Mouse (Mus musculus) left cerebral cortex, adult 11 months (tissue): ENCODE data around the gene Eprs.

Source experiments
- DNase-seq: peaks from one replicate; pipeline ENCODE4 v3.0.0; 2022; ENCODE audit warnings: low spot score

Gene Eprs

DNA sequence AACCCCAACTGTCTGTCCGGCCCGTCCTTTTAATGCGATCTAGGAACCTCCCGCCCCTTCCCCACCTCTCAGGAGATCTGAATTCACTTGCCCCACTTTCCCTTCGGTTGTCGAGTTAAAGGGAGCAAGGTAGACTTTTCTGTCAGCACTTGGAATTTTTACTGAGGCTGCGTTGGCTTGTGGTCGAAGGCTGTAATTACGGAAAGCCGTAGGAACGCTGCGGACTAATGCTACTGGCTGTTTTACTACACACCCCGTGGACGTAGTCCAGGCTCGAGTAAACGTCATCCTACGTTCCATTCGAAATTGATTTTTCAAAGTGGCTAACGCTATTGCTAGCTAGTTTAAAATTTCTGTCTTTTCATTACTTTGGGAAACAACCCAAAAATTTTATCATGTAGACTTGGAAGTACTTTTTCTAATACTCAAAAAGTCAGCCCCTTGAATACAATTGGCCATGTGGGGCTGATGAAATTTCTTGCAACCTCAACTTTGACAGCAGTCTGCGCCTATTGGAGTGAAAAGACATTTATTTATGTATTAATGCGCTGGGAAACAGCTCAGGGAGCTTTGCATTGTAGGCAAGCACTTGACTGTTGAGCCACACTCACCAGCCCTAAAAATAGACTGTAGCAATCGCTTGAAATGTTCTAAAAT lies 810 bp downstream of the Eprs start:
- DNase-seq, result peak; percentile 21

DNA sequence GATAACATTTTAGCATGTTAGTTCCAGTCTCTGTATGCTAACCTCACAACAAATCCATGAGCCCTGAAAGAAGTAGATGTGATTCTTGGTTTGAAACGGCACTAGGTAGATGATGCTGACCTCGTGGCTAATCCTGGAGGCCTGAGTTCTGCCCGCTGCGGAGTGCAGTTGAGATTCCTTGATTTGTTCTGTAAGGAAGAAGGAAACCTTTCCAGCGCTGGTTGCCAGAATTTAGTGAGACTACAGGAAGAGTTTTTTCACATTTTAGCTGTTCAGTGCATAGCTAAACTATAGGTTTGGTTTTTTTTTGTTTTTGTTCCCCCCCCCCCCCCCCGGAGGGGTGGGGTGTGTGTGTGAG lies 1.3 kb downstream of the Eprs start:
- no peak for DNase-seq

DNA sequence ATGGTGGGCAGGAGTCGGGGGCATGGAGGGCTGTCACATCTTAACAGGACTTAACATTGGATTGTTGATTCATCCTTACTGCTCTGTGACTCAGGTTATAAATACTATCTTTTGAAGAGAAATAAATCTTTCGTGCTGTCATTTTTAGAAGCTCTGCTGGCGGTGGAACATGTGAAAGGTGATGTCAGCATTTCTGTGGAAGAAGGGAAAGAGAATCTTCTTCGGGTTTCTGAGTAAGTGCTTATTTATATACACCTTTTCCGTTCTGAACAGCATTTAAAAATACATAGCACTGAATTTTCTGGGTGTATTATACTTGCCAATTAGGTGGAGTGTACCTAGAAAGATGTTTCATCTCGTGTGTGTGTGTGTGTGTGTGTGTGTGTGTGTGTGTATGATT lies 4.5 kb downstream of the Eprs start:
- no peak for DNase-seq

DNA sequence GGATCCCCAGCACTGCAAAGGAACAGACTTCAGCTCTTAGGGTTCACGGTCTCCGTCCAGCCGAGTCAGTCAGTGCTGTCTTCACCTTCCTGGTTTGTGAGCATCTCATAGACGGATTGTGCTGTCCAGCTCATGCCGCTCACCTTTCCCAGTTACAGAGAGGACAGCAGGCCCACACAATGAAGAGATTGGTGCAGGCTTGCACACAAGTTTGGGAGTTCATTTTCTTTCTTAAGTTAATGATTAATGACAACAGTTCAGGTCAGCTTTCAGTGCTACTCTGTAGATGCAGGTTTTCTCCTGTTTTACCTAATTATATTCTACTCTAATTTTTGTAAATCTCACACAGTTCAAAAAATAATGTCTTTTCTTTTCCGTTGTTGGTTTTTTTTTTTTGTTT lies 7.1 kb downstream of the Eprs start:
- DNase-seq, result no peak

DNA sequence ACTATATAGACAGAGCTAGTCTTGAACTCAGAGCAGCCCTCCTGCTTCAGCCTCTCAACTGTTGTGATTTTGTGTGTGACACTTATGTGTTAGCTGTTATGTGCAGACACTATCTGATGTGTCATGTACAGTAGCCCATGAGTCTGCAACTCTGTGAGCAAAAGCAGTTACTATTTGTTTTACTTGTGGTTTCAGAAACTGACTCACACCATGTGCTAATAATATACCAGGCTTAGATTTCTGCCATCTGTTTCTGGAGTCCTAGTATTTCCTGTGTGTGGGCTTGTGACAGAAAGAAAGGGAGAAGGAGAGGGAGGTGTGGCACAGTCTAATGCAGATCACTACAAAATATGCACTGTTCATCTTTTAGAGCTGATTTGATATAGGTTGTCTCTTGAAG lies 13.5 kb downstream of the Eprs start:
- DNase-seq, result peak; percentile 37

DNA sequence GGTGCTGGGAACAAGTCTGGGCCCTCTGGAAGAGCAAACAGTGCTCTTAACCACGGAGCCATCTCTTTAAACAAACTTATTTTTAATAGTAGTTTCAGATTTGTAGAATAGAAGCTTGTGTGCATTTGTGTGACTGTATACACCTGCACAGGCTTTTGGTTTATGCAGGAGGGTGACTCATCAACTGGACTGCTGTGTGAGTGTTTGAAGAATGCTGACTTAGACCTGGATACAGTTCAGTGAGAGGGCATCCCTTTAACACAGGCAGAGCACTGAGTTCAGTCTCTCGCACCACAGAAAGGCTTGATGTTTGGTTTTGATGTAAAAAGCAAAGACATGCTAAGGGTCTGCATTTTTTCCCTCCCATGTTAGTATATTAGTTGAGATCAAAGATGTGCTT lies 14.6 kb downstream of the Eprs start:
- no peak for DNase-seq

DNA sequence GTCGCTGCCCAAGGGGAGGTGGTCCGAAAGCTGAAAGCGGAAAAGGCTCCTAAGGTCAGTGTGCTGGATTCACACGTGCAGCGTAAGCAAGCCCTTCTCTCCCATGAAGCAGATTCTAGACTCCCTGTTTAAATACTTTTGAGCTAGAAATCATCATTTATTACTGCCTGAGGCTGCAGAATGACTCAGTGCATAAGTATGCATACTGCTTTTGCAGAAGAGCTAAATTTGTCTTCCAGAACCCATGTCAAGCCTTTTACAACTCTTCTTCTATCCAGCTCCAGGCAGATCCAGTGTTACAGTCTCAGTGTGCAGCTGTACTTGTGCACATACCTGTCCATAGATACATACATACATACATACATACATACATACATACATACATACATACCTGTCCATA lies 38.8 kb downstream of the Eprs start:
- no peak for DNase-seq

DNA sequence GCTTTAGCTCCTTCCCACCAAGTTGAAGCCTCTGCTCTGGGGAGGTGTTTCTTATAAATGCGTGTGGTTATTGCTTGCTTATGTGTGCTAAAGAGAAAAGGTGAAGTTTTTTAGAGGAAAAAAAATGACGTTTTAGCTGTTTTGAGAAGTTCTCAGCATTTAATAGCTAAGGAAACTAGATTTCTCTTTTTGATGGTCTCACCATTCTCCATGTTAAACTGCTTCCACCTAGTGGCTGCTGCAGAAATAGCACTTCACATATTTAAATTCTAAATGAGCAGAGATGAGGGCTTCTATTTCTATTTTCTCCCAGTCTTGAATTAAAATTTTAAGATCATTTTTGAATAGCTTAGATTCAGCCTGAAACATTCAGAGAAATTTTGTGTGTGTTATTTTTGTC lies 41.2 kb downstream of the Eprs start:
- DNase-seq, result no peak

DNA sequence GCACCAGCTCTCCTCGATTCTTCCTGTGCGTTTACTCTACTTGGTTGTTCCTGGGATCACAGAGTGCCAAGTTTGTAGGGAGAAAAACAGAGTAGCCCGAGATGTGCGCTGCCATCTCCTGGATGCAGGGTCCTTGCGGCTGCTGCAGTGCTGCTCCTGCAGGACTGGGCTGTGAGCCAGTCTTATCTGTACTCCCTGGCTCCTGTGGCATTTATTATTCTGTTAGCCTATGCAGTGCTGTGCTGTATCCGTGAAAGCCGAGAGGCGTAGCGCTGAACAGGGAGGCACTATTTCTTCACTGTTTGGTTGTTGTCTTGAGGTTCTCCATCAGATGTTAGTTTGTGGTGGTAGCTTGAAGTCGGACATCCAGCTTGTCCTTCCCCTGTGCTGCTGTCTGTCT lies 43.1 kb downstream of the Eprs start:
- no peak for DNase-seq

DNA sequence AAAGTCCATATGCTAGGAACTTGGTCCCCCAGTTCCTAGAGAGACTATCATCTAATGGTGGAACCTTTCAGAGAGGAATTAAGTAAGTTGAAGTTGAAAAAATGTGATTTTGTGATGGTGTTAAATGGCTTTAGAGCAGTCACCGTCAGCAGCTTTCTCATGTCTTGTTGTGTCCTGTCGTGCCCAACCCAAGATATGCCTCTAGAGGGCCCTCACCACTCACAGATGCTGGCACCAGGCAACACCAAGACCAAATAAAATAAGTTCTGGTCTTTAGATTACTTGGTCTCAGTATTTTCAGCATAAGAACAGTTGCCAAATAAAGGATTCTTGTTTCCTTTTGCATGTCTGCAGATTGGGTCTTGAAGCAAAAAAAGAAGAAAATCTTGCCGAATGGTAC lies 47.0 kb downstream of the Eprs start:
- DNase-seq, result no peak

DNA sequence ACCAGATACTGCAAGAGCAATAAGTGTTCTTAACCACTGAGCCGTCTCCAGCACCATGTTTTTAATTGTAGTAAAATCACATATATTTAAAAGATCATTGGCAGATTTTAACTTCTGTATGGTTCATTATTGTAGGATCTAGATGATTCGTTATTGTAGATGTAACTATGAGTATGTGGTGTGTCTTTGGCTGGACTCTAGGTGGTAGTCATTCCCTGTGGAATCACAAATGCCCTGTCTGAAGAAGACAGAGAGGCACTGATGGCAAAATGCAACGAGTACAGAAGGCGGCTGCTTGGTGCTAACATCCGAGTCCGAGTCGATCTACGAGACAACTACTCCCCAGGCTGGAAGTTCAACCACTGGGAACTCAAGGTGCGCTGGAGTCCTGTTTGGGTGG lies 55.2 kb downstream of the Eprs start:
- DNase-seq, result no peak

DNA sequence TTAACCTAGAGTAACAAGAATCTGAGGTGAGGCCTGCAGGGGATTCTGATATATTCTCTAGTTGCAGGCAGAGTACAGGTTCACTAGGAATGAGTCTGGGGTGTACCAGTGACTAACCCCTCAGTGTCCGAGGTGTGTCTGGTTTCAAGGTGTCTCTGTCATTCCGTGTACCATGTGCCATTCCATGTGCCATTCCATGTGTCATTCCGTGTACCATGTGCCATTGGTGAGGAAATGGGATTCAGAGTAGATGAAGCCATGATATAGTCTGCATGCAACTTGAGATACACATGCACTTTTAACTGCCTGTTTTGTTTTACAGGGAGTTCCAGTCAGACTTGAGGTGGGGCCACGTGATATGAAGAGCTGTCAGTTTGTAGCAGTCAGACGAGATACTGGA lies 57.0 kb downstream of the Eprs start:
- DNase-seq, result no peak

DNA sequence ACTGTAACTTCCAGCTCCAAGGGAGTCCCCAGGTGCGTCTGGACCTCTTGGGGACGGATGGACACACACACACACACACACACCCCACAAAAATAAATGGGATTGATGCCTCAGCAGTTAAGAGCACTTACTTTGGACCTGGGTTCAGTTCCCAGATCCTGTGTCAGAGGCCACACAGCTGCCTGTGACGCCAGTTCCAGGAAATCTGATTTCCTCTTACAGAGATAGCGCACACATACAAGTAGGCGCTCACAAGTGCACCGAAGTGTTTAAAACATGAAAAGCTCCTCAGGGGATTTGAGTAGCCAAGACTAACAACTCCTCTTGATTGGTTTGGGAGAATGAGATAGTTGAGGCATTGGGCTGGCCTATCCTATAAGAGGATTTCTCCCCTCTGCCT lies 57.9 kb downstream of the Eprs start:
- DNase-seq, result no peak

DNA sequence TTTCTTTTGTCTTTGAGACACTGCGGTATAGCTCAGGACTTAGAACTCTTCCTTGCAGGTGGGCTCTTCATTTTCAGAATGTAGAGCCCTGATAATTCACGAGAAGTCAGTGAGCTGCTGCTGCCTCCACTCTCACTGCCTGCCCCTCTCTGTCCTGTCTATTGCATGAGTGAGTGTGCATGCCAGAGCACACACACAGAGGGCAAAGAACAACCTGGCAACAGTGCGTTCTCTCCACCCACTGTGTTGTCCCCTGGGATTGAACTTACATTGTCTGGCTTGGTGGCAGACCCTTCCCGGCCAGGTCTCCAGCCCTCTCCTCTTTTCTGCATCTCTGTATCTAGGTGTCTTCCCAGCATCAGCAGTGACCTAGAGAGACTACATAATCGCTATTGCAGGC lies 63.7 kb downstream of the Eprs start:
- DNase-seq, result no peak

DNA sequence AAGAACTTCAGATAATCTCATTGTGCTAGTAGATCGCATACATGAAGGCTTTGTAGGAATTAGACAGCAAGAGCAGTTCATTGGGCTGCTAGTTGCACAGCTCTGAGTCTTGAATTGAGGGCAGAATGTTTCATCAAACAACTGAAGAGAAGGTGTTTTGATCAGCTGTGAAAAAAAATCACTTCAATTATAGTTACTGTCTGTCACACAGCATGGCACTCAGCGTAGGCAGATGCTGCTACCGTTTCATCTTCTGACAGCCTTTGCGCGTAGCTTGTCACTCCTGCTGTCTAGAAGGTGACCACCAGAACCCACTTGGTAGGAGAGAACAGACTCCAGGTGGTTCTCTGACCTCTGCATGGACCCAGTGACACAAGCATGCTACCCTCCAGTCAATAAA lies 67.6 kb downstream of the Eprs start:
- DNase-seq, result no peak

DNA sequence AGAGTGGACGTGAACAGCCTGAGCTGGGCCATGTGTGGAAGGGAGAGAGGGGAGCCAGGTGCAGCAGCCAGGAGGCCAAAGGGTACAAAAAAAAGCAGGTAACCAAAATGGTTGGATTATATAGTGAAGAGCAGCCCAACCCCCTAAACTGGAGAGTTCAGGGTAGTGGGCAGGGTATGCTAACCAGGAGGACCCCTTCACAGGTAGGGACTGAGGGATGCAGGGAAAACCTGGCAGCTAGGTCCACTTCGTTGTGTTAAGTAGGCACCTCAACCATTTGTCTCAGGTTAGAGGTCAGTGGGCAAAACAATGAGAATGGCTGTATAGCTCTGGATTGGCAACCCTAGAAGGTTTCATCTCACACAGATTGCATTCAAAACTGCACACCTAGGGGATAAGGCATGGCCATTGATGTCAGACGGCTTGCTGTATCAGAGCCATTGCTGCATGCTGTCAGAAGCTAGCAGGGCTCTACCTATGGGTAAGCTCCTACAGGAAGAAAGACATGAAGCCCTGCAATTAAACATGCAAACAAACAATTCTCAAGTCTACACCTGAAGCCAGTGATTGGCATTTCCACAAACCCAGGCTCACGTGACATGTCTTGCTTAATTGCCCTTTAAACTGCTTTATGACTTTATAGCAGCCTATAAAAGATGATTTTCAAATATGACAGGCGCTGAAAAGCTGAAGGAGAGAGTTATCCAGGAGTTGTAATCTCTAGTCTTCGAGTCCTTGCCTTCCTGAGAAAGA lies 68.6 kb downstream of the Eprs start:
- no peak for DNase-seq

DNA sequence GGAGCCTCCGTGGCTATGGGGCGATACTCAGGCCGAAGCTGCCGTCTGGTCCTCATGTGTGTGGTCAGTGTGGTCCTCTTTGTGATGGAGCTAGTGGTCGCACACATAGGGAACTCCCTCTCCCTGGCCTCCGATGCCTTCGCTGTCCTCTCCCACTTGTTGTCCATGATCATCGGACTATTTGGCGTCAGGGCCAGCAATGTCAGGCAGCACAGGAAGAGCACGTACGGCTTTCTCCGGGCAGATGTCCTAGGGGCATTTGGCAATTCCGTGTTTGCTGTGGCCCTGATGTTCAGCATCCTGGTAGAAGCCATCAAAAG lies 69.1 kb downstream of the Eprs start:
- no peak for DNase-seq

DNA sequence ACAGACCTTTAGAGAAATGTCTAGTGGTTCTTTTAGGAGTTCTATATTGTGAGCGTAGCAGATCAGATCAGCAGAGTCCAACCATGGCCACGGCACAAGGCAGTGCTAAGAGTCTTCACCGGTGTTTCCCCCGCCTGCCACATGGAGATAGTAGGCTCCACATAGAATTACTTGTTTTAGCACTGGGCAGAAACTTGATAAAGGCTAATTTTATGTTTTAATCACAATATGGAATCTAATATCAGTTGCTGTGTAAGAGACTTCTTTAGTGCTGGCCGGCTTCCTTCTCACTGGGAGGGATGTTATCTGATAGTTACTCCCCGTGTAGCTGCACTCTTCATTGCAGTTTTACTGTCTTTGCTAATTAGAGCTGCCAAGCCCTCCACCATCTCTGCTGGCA lies 70.3 kb downstream of the Eprs start:
- DNase-seq, result no peak

DNA sequence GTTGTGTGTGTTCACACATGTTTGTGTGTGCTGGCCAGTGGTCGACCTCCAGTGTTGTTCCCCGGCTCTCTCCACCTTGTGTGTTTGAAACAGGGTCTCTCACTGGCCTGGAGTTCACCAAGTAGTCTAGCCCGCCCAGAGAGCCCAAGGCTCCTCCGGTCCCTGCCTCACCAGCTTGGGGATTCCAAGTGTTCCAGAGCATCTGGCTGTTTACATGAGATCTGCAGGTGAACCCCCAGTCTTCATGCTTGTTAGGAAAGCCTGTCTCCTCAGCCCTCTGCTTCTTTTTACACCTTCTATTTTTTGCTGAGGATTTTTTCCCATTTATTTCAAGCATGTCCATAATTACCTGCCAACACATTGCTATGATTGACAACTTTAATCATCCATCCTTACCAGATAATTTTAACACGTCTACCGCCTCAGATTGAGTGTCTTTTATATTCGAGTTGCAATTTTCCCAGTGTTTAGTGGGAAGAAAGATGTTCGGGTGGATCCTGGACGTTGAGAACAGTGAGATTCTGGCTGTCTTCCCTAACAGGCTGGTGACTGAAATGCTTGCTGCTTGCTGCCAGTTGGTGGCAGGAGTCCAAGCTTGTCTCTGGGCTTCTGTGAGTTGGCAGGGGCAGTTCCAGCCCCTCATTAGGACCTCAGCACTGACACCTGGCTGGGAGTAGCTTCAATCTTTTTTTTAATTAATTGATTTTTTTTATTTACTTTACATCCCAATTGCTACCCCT lies 76.2 kb downstream of the Eprs start:
- DNase-seq, result no peak

DNA sequence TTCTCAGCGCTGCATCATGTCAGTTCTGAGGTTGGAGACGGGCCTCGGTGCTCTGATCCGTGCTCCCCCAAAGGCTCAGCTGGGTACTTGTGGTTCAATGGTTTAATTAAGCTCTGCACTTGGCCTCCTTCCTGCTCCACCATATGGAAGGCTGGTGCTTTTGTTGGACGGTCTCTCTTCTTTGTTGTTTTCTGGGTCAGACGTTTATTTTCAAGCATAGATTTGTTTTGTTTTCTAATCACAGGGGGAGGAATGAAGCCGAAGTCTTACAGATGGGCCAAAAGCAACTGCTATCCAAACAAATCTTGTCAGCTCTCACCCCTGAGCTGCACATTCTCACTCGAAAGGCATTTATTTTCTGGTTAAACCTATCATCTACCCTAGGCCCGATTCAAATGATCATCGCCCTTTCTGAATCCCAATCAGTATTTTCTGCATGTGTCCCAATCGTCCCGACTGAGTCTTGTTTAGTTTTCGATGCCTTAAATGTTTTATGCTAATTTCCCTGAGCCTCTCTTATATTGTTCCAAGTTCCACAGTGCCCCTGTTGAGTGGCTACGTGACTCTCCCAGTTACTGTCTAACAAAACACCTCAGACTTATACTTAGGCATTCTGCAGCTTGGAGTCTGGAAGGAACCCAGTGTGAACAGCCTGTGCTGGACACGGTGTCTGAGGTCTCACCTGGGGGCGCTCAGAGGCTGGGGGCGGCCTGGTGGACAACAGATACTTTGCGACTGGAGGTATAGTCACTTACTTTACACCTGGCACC lies 79.0 kb downstream of the Eprs start:
- no peak for DNase-seq

DNA sequence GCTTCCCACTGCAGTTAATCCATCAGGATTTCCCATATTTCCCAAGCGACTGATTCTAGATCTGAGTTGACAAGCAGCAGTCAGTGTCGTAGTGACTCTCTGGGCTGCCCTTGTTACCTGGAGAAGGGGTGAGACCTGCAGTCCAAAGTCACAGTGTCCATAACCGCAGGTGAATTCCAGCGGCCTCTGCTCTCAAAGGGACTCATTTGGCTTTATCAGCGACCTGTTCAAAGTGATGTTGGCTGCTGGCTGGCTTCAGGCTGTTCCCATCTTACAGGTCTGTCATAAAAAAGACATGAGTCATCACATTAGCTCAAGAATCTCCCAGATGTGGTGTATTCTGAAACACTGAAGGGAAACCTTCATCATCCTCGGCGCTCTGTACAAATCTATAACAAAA lies 86.1 kb downstream of the Eprs start:
- DNase-seq, result no peak

DNA sequence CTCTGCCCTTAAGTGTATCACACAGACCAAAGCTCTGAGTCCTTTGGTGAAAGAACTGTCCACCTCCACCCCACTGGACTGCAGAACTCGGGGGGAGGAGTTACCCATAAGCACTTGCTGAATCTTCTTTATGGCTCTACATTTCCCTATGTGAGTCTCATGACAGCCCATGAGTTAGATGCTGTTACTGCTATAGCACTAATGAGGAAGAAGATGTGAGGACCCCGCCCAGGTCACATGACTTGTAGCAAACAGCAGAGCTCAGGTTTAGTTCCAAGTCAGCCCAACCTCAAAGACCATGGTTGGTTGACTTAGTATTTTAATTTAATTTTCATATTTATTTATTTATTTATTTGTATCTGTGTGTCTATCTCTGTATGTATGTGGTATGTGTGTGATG lies 86.9 kb downstream of the Eprs start:
- no peak for DNase-seq

DNA sequence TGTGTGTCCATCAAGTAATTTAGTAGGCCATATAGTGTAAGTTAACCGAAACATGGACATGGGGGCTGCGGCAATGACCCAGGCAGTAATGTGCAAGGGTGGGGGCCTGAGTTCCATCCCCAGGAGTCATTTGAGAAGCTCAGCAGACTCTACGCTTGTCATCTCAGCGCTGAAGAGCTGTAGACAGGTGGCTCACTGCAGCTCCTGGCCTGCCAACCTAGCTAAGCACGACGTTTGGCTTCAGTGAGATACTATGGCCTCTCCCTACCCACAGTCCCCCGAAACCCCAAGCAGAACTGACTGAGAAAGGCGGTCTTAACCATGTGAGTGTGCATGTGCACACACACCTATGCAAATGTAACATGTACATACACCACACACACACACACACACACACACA lies 88.2 kb downstream of the Eprs start:
- no peak for DNase-seq
